Mouse (Mus musculus) midbrain, postnatal 0 days (tissue): ENCODE results near the gene Klc2. TPM values are rescaled to one million over a fixed set of nuclear protein-coding genes. Genes with fewer than 3 reads are reported as not detected.

Experiments
- ATAC-seq: fragments of 200-750 bp; cut with Nextera tagmentation; 2 replicates; pipeline ENCODE4 v1.8.0; 2017; ENCODE audit warnings: moderate number of reproducible peaks, mild to moderate bottlenecking, moderate TSS enrichment, moderate library complexity; ENCODE audit not compliant: low FRiP score
- DNase-seq: peaks from one replicate; pipeline ENCODE4 v3.0.0-alpha.2; 2015; ENCODE audit warnings: low spot score
- H3K27ac ChIP-seq: fragments of 300-500 bp; sonication (generic); 2 replicates; pipeline ENCODE4 v1.5.1; 2014; ENCODE audit warnings: low read depth, mild to moderate bottlenecking, low read length, mixed read lengths
- H3K27me3 ChIP-seq: fragments of 300-500 bp; sonication (generic); 2 replicates; pipeline ENCODE4 v1.6.1; 2014; ENCODE audit warnings: low read length, control low read depth, mixed read lengths; ENCODE audit not compliant: insufficient read depth
- H3K36me3 ChIP-seq: fragments of 300-500 bp; sonication (generic); 2 replicates; pipeline ENCODE4 v1.6.1; 2014; ENCODE audit warnings: low read length, control low read depth, mixed read lengths; ENCODE audit not compliant: insufficient read depth
- H3K4me1 ChIP-seq: fragments of 300-500 bp; sonication (generic); 2 replicates; pipeline ENCODE4 v1.6.1; 2014; ENCODE audit warnings: mild to moderate bottlenecking, control low read depth, antibody characterized with exemption, low read length, mixed read lengths; ENCODE audit not compliant: insufficient read depth
- H3K4me2 ChIP-seq: fragments of 300-500 bp; sonication (generic); 2 replicates; pipeline ENCODE4 v1.6.1; 2014; ENCODE audit warnings: low read depth, mild to moderate bottlenecking, low read length, mixed read lengths; ENCODE audit not compliant: poor library complexity, severe bottlenecking
- H3K4me3 ChIP-seq: fragments of 300-500 bp; sonication (generic); 2 replicates; pipeline ENCODE4 v1.5.1; 2014; ENCODE audit warnings: low read depth, mild to moderate bottlenecking, low read length, moderate library complexity
- H3K9ac ChIP-seq: fragments of 300-500 bp; sonication (generic); replicated peaks from 2 replicates; pipeline ENCODE4 v1.6.1; 2014; ENCODE audit warnings: mild to moderate bottlenecking, low read length, moderate library complexity, mixed read lengths; ENCODE audit not compliant: poor library complexity, severe bottlenecking
- H3K9me3 ChIP-seq: fragments of 300-500 bp; sonication (generic); 2 replicates; pipeline ENCODE4 v1.6.1; 2016; ENCODE audit warnings: low read length, control low read depth
- CTCF ChIP-seq: IDR thresholded peaks from 2 replicates; pipeline ENCODE4 v1.5.1; 2016; ENCODE audit warnings: antibody characterized with exemption, mild to moderate bottlenecking
- WGBS: fragments of 180-500 bp; shearing (Covaris S2); extraction: QIAGEN DNeasy Blood & Tissue Kit; methylation state at CpG from one replicate; pipeline ENCODE4 v1.1.7; 2014; 5-methylcytosine and 5-hydroxymethylcytosine counted together
- polyA plus RNA-seq: library from polyadenylated mRNA; unstranded; fragments of >200 nt; fragmentation: Nextera tagmentation; extraction: Ambion mirVana; gene quantifications from 2 replicates; pipeline ENCODE4 v1.2.1, GENCODE M21; 2015
- total RNA-seq: library from RNA; depleted of rRNA; stranded (reverse); fragments of >200 nt; gene quantifications from 2 replicates; pipeline ENCODE4 v1.2.3, GENCODE M21; 2014; rRNA removed

Klc2 gene
- total and polyA plus RNA-seq, 2 experiments from 2014 or later: 67.9 to 201 TPM

GRCm38 (mm10) chr19:5062446-5062845, 55.9 kb downstream of the Klc2 start:
- DNase-seq (no peak), ATAC-seq (no peak)
- H3K4me3 ChIP-seq: no peak overlapping the region
- H3K4me2 ChIP-seq: no peak overlapping the region
- no peak for TF ChIP-seq CTCF
- no peaks in the 10 kb centered on the region for H3K36me3 ChIP-seq
- H3K4me1 ChIP-seq: no peaks in the 10 kb centered on the region
- WGBS: 90% methylated on average over 6 of the region's 6 CpGs
- H3K9ac ChIP-seq: no peak overlapping the region
- no peak overlapping the region for H3K27ac ChIP-seq
- peaks cover 4% of the 10 kb centered on the region; the same call in 1 of the 2 replicates for H3K27me3 ChIP-seq
- H3K9me3 ChIP-seq: no peaks in the 10 kb centered on the region

GRCm38 (mm10) chr19:5062041-5062440, 56.3 kb downstream of the Klc2 start:
- H3K9ac ChIP-seq: no peak overlapping the region
- WGBS: 85% methylated on average over 5 of the region's 5 CpGs
- no peaks in the 10 kb centered on the region for H3K4me1 ChIP-seq
- ATAC-seq (no peak), DNase-seq (no peak)
- no peaks in the 10 kb centered on the region for H3K9me3 ChIP-seq
- H3K36me3 ChIP-seq: no peaks in the 10 kb centered on the region
- no peak for TF ChIP-seq CTCF
- no peak overlapping the region for H3K4me3 ChIP-seq
- H3K27me3 ChIP-seq: peaks cover 3% of the 10 kb centered on the region; the same call in 1 of the 2 replicates
- no peak overlapping the region for H3K27ac ChIP-seq
- H3K4me2 ChIP-seq: no peak overlapping the region

- H3K4me1 ChIP-seq: no peaks in the 10 kb centered on the region
- WGBS: 56% methylated on average over 4 of the region's 5 CpGs
- no peak for ATAC-seq
Measured at GRCm38 (mm10) chr19:5060365-5061330, 57.7 kb downstream of the Klc2 start.

DNA sequence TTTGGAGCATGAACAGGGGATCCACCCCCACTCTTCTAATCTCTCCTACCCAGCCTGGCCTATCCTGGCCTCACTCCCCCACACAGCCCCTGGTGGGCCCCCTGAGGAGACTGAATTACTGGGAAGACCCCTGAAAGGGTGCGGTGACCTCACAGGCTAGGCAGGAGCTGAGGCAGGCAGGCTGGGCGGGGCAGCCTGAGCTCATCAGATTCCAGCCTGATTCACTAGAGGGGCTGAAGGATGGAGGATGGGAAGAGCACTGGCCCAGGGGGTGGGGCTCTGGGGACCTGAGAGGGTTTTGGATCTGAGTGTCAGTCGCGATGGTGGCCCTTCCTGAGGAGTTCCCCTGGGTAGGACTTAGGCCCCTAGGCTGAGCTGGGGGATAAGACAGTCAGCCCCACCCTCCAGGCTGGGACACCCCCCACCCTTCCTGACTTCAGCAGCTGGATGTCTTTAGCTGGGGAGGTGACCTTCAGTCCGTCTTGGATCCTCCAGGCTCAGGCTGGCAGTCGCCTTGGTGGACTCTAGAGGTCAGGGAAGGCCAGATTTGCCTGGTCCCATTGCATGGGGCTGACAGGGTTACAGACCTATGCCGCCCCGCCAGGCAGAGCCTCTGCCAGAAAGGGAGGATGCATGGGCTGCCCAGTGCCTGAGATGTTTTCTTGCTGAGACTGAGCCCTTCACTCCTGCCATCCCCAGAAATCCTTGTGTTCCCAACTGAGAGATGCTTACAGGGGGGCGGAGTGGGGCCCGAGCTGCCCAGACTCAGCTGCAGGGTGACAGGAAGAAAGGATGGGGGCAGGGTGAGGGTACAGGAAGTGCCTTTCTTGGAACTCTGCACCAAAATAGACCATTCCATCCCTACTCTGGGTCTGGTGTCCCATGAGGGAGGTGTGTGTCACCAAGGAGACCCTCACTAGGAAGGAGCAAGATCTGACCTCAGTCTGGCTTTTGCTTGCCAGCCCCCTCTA, 59.3 kb downstream of the Klc2 start:
- Histone ChIP-seq H3K9ac (no peak overlapping the region), H3K27ac (no peak overlapping the region), H3K36me3 (no peaks in the 10 kb centered on the region), H3K4me3 (no peak overlapping the region), H3K27me3 (no peaks in the 10 kb centered on the region), H3K4me2 (no peak overlapping the region), H3K4me1 (no peaks in the 10 kb centered on the region), H3K9me3 (no peaks in the 10 kb centered on the region)
- DNase-seq (no peak), ATAC-seq (0 out of 2 replicates have a peak, but pooled peaks have one; percentile 15)
- 22% methylated on average over 10 of the region's 10 CpGs for WGBS
- TF ChIP-seq CTCF: no peak

More at GRCm38 (mm10) chr19:5060365-5061330, 57.7 kb downstream of the Klc2 start:
- DNase-seq: no peak
- Histone ChIP-seq H3K4me2 (no peak overlapping the region), H3K36me3 (no peaks in the 10 kb centered on the region), H3K27ac (no peak overlapping the region), H3K27me3 (no peaks in the 10 kb centered on the region), H3K9ac (no peak overlapping the region), H3K9me3 (no peaks in the 10 kb centered on the region), H3K4me3 (no peak overlapping the region)
- no peak for TF ChIP-seq CTCF

GRCm38 (mm10) chr19:5057876-5058775, 60.2 kb downstream of the Klc2 start:
- H3K27me3 ChIP-seq: peaks cover 6% of the 10 kb centered on the region; the same call in 1 of the 2 replicates
- no peaks in the 10 kb centered on the region for H3K9me3 ChIP-seq
- no peak overlapping the region for H3K9ac ChIP-seq
- H3K27ac ChIP-seq: no peak overlapping the region
- ATAC-seq: no peak
- TF ChIP-seq CTCF: no peak
- no peaks in the 10 kb centered on the region for H3K36me3 ChIP-seq
- no peaks in the 10 kb centered on the region for H3K4me1 ChIP-seq
- WGBS: 27% methylated on average over 16 of the region's 16 CpGs
- H3K4me2 ChIP-seq: no peak overlapping the region
- DNase-seq: no peak
- no peak overlapping the region for H3K4me3 ChIP-seq

Other genes with a start within 250 kb of the Klc2 start
- gene Actn3, start 240.7 kb downstream of the Klc2 start, total RNA-seq: 4.5 and 5.3 TPM in 2 replicates
- 3.8 and 4.4 TPM in 2 replicates for gene Actn3, start 240.7 kb downstream of the Klc2 start, polyA plus RNA-seq
- 24.0 and 29.8 TPM in 2 replicates for gene Zdhhc24, start 239.9 kb downstream of the Klc2 start, total RNA-seq
- 17.2 and 18.1 TPM in 2 replicates for gene Zdhhc24, start 239.9 kb downstream of the Klc2 start, polyA plus RNA-seq
- gene Bbs1, start 211.9 kb downstream of the Klc2 start, total RNA-seq: 31.8 and 40.6 TPM in 2 replicates
- gene Bbs1, start 211.9 kb downstream of the Klc2 start, polyA plus RNA-seq: 9.0 and 10.2 TPM in 2 replicates
- gene Dpp3, start 190.3 kb downstream of the Klc2 start, total RNA-seq: 84.6 and 94.7 TPM in 2 replicates
- 87.7 and 96.3 TPM in 2 replicates for gene Dpp3, start 190.3 kb downstream of the Klc2 start, polyA plus RNA-seq
- 10.9 and 24.4 TPM in 2 replicates for gene Peli3, start 175.4 kb downstream of the Klc2 start, total RNA-seq
- gene Peli3, start 175.4 kb downstream of the Klc2 start, polyA plus RNA-seq: 8.4 and 8.6 TPM in 2 replicates
- 88.2 and 93.1 TPM in 2 replicates for gene Mrpl11, start 156.4 kb downstream of the Klc2 start, total RNA-seq
- 141 and 145 TPM in 2 replicates for gene Mrpl11, start 156.4 kb downstream of the Klc2 start, polyA plus RNA-seq
- 3.4 and 5.9 TPM in 2 replicates for gene Npas4, start 128.2 kb downstream of the Klc2 start, total RNA-seq
- 0.36 and 0.43 TPM in 2 replicates for gene Npas4, start 128.2 kb downstream of the Klc2 start, polyA plus RNA-seq
- gene Slc29a2, start 94.7 kb downstream of the Klc2 start, total RNA-seq: 21.4 and 30.2 TPM in 2 replicates
- 19.1 and 21.1 TPM in 2 replicates for gene Slc29a2, start 94.7 kb downstream of the Klc2 start, polyA plus RNA-seq
- gene B4gat1, start 79.7 kb downstream of the Klc2 start, total RNA-seq: 136 and 143 TPM in 2 replicates
- 172 and 177 TPM in 2 replicates for gene B4gat1, start 79.7 kb downstream of the Klc2 start, polyA plus RNA-seq
- 3.8 and 12.5 TPM in 2 replicates for gene AC124502.3, start 79.7 kb downstream of the Klc2 start, total RNA-seq
- gene AC124502.3, start 79.7 kb downstream of the Klc2 start, polyA plus RNA-seq: 2.2 and 3.7 TPM in 2 replicates
- 2.1 TPM in 1 of 2 replicates, not detected in the other for gene Brms1, start 77.2 kb downstream of the Klc2 start, total RNA-seq
- 14.3 and 15.3 TPM in 2 replicates for gene Brms1, start 77.2 kb downstream of the Klc2 start, polyA plus RNA-seq
- gene Rin1, start 68.1 kb downstream of the Klc2 start, total RNA-seq: 4.0 and 4.3 TPM in 2 replicates
- gene Rin1, start 68.1 kb downstream of the Klc2 start, polyA plus RNA-seq: 0.76 and 0.96 TPM in 2 replicates
- gene Cd248, start 50.5 kb downstream of the Klc2 start, total RNA-seq: 22.0 and 23.3 TPM in 2 replicates
- gene Cd248, start 50.5 kb downstream of the Klc2 start, polyA plus RNA-seq: 15.7 and 18.3 TPM in 2 replicates
- 54.0 and 64.0 TPM in 2 replicates for gene Tmem151a, start 33.0 kb downstream of the Klc2 start, total RNA-seq
- gene Tmem151a, start 33.0 kb downstream of the Klc2 start, polyA plus RNA-seq: 64.2 and 72.0 TPM in 2 replicates
- gene Yif1a, start 30.0 kb downstream of the Klc2 start, total RNA-seq: 40.4 and 53.9 TPM in 2 replicates
- gene Yif1a, start 30.0 kb downstream of the Klc2 start, polyA plus RNA-seq: 38.8 and 49.9 TPM in 2 replicates
- 677 and 753 TPM in 2 replicates for gene Cnih2, start 20.0 kb downstream of the Klc2 start, total RNA-seq
- gene Cnih2, start 20.0 kb downstream of the Klc2 start, polyA plus RNA-seq: 547 and 553 TPM in 2 replicates
- gene Rab1b, start 11.5 kb downstream of the Klc2 start, total RNA-seq: 192 and 242 TPM in 2 replicates
- 204 and 227 TPM in 2 replicates for gene Rab1b, start 11.5 kb downstream of the Klc2 start, polyA plus RNA-seq
- 86.4 and 124 TPM in 2 replicates for gene Pacs1, start 154.6 kb upstream of the Klc2 start, total RNA-seq
- gene Pacs1, start 154.6 kb upstream of the Klc2 start, polyA plus RNA-seq: 47.9 and 49.9 TPM in 2 replicates
- 270 and 283 TPM in 2 replicates for gene Sf3b2, start 176.9 kb upstream of the Klc2 start, total RNA-seq
- gene Sf3b2, start 176.9 kb upstream of the Klc2 start, polyA plus RNA-seq: 312 and 315 TPM in 2 replicates
- 27.4 and 29.2 TPM in 2 replicates for gene Gal3st3, start 179.8 kb upstream of the Klc2 start, total RNA-seq
- 40.8 and 41.4 TPM in 2 replicates for gene Gal3st3, start 179.8 kb upstream of the Klc2 start, polyA plus RNA-seq
- not detected in 2 replicates for gene Catsper1, start 217.2 kb upstream of the Klc2 start, total RNA-seq
- gene Catsper1, start 217.2 kb upstream of the Klc2 start, polyA plus RNA-seq: not detected in 2 replicates
- gene Cst6, start 231.0 kb upstream of the Klc2 start, total RNA-seq: 0.82 and 1.1 TPM in 2 replicates
- 13.1 and 14.9 TPM in 2 replicates for gene Cst6, start 231.0 kb upstream of the Klc2 start, polyA plus RNA-seq
- gene Eif1ad, start 248.2 kb upstream of the Klc2 start, total RNA-seq: 26.0 and 33.4 TPM in 2 replicates
- gene Eif1ad, start 248.2 kb upstream of the Klc2 start, polyA plus RNA-seq: 43.0 and 50.3 TPM in 2 replicates
- 72.9 and 79.6 TPM in 2 replicates for gene Banf1, start 248.6 kb upstream of the Klc2 start, total RNA-seq
- gene Banf1, start 248.6 kb upstream of the Klc2 start, polyA plus RNA-seq: 310 and 313 TPM in 2 replicates